Mouse (Mus musculus) monocyte, adult 2 months (primary cell): ENCODE results near the gene Dppa3.
"Not testable (repeated sequence)": the region's sequence is repeated elsewhere in the genome, so short reads cannot be mapped to it uniquely, and the experiment has no call there.

Experiments used
- DNase-seq, 2 experiments: peaks; one replicate each; pipeline ENCODE4 v3.0.0; 2022; ENCODE audit warnings: low spot score in 2 of 2, low read depth in 1 of 2

The Dppa3 gene

GRCm38 (mm10) chr6:122609771-122610170, 16.4 kb upstream of the Dppa3 start, which contains the start of gene Gdf3:
TSS of gene Gdf3 (minus strand) at chr6:122610087.
- no peak for DNase-seq

GRCm38 (mm10) chr6:122612426-122612825, 13.8 kb upstream of the Dppa3 start:
- DNase-seq = no peak

- DNase-seq = peak in 1 of 2 experiments; percentile 45
These were observed 12.2 kb upstream of the Dppa3 start for GRCm38 (mm10) chr6:122614047-122614446.

GRCm38 (mm10) chr6:122616022-122616421, 10.2 kb upstream of the Dppa3 start:
- DNase-seq = no peak

- DNase-seq = no peak
These were observed 5.1 kb upstream of the Dppa3 start for GRCm38 (mm10) chr6:122621066-122621465.

GRCm38 (mm10) chr6:122624480-122624879, 1.7 kb upstream of the Dppa3 start:
- DNase-seq = no peak

- no peak for DNase-seq
These were observed 1.1 kb upstream of the Dppa3 start for GRCm38 (mm10) chr6:122625156-122625555.

- no peak for DNase-seq
These were observed 1.4 kb downstream of the Dppa3 start for GRCm38 (mm10) chr6:122627469-122628108.

GRCm38 (mm10) chr6:122633411-122633810, 7.2 kb downstream of the Dppa3 start:
- no peak for DNase-seq

GRCm38 (mm10) chr6:122635315-122635714, 9.1 kb downstream of the Dppa3 start:
- DNase-seq = peak; percentile 67 to 75

GRCm38 (mm10) chr6:122636666-122637065, 10.5 kb downstream of the Dppa3 start:
- no peak for DNase-seq

- DNase-seq = not testable (repeated sequence)
These were observed 11.4 kb downstream of the Dppa3 start for GRCm38 (mm10) chr6:122637566-122637965.

GRCm38 (mm10) chr6:122644196-122644595, 18.0 kb downstream of the Dppa3 start:
- not testable (repeated sequence) for DNase-seq

- no peak for DNase-seq
These were observed 23.7 kb downstream of the Dppa3 start for GRCm38 (mm10) chr6:122649903-122650302.

GRCm38 (mm10) chr6:122650398-122650980, 24.3 kb downstream of the Dppa3 start:
- peak; percentile 58 to 82 for DNase-seq

GRCm38 (mm10) chr6:122654301-122654700, 28.1 kb downstream of the Dppa3 start:
- peak; percentile 85 to 92 for DNase-seq

- peak in 1 of 2 experiments; percentile 60 for DNase-seq
These were observed 31.4 kb downstream of the Dppa3 start for GRCm38 (mm10) chr6:122657630-122658029.

- no peak for DNase-seq
These were observed 33.4 kb downstream of the Dppa3 start for GRCm38 (mm10) chr6:122659567-122659966.

- peak in 1 of 2 experiments; percentile 39 for DNase-seq
These were observed 34.6 kb downstream of the Dppa3 start for GRCm38 (mm10) chr6:122660601-122661379.

GRCm38 (mm10) chr6:122662551-122663264, 36.5 kb downstream of the Dppa3 start:
- no peak for DNase-seq

GRCm38 (mm10) chr6:122663596-122664206, 37.5 kb downstream of the Dppa3 start:
- no peak for DNase-seq
